Mouse (Mus musculus) bone marrow, adult 2 months (tissue): ENCODE measurements around the gene Klrb1f. TPM values are rescaled to one million over a fixed set of nuclear protein-coding genes. Genes with fewer than 3 reads are reported as not detected.

Source experiments
- H3K27ac ChIP-seq: fragments of 200-500 bp; 2 replicates; pipeline ENCODE4 v1.5.1; 2012; ENCODE audit warnings: low read depth, mild to moderate bottlenecking, control low read depth, inconsistent platforms, low read length; ENCODE audit not compliant: control insufficient read depth, poor library complexity, insufficient read depth
- H3K4me1 ChIP-seq: fragments of 200-500 bp; 2 replicates; pipeline ENCODE4 v1.6.1; 2011; ENCODE audit warnings: low read length; ENCODE audit not compliant: control insufficient read depth, insufficient read depth
- H3K4me3 ChIP-seq: fragments of 200-500 bp; replicated peaks from 2 replicates; pipeline ENCODE3; 2011; ENCODE audit warnings: mild to moderate bottlenecking, low read depth, low read length, control low read depth; ENCODE audit not compliant: control insufficient read depth
- CTCF ChIP-seq: fragments of 200-500 bp; IDR thresholded peaks from 2 replicates; pipeline ENCODE4 v1.5.1; 2011; ENCODE audit warnings: low read length, control low read depth; ENCODE audit not compliant: control insufficient read depth, insufficient read depth
- POLR2A ChIP-seq: fragments of 200-500 bp; IDR thresholded peaks from 2 replicates; pipeline ENCODE4 v1.6.1; 2011; ENCODE audit warnings: low read depth, mild to moderate bottlenecking, control low read depth, low read length, borderline replicate concordance; ENCODE audit not compliant: control insufficient read depth
- WGBS: fragments of 180-500 bp; shearing (Covaris S2); methylation state at CpG from one replicate; pipeline ENCODE4 v1.1.7; 2018; 5-methylcytosine and 5-hydroxymethylcytosine counted together
- polyA plus RNA-seq: library from polyadenylated mRNA; stranded (reverse); fragments of >200 nt; gene quantifications from 2 replicates; pipeline ENCODE4 v1.2.4, GENCODE M21; 2011; ENCODE audit warnings: low replicate concordance; ENCODE audit not compliant: missing spikeins, insufficient read depth, insufficient read length

The Klrb1f gene
- polyA plus RNA-seq, 1 experiment: 3.8 TPM

GRCm38 (mm10) chr6:129012966-129013365, 32.7 kb upstream of the Klrb1f start:
- TF ChIP-seq CTCF (no peak), POLR2A (no peak)
- WGBS: 48% methylated on average over 1 of the region's 1 CpGs
- Histone ChIP-seq H3K4me3 (no peak overlapping the region), H3K27ac (peak overlapping the region; percentile 38; the same call in 1 of the 2 replicates), H3K4me1 (peaks cover 3% of the 10 kb centered on the region)

- 64% methylated on average over 5 of the region's 5 CpGs for WGBS
- H3K27ac ChIP-seq: peak overlapping the region; percentile 27; the same call in 1 of the 2 replicates
Observed at GRCm38 (mm10) chr6:129013762-129014276, 31.9 kb upstream of the Klrb1f start.

GRCm38 (mm10) chr6:129014399-129014798, 31.3 kb upstream of the Klrb1f start:
- TF ChIP-seq POLR2A (no peak), CTCF (no peak)
- peaks cover 3% of the 10 kb centered on the region for H3K4me1 ChIP-seq
- 10% methylated on average over 1 of the region's 1 CpGs for WGBS
- no peak overlapping the region for H3K4me3 ChIP-seq
- no peak overlapping the region; the same call in 1 of the 2 replicates for H3K27ac ChIP-seq

More at GRCm38 (mm10) chr6:129013762-129014276, 31.9 kb upstream of the Klrb1f start:
- H3K4me1 ChIP-seq: peaks cover 3% of the 10 kb centered on the region
- no peak overlapping the region for H3K4me3 ChIP-seq
- TF ChIP-seq CTCF: no peak
- TF ChIP-seq POLR2A: no peak

- WGBS: 89% methylated on average over 8 of the region's 8 CpGs
- no peak overlapping the region for H3K4me3 ChIP-seq
- TF ChIP-seq CTCF (no peak), POLR2A (no peak)
- no peak overlapping the region for H3K27ac ChIP-seq
- no peaks in the 10 kb centered on the region; the same call in 1 of the 2 replicates for H3K4me1 ChIP-seq
Observed at GRCm38 (mm10) chr6:129027451-129028248, 18.1 kb upstream of the Klrb1f start.

GRCm38 (mm10) chr6:129030175-129030824, 15.4 kb upstream of the Klrb1f start:
- TF ChIP-seq POLR2A (no peak), CTCF (no peak)
- Histone ChIP-seq H3K27ac (no peak overlapping the region), H3K4me1 (peaks cover 1% of the 10 kb centered on the region; the same call in 1 of the 2 replicates), H3K4me3 (no peak overlapping the region)
- 34% methylated on average over 6 of the region's 6 CpGs for WGBS

GRCm38 (mm10) chr6:129030964-129031363, 14.7 kb upstream of the Klrb1f start:
- TF ChIP-seq CTCF (no peak), POLR2A (no peak)
- Histone ChIP-seq H3K27ac (no peak overlapping the region), H3K4me1 (peaks cover 1% of the 10 kb centered on the region; the same call in 1 of the 2 replicates), H3K4me3 (no peak overlapping the region)
- WGBS: 84% methylated on average over 2 of the region's 2 CpGs

- TF ChIP-seq CTCF: no peak
- TF ChIP-seq POLR2A: no peak
- no peak overlapping the region for H3K27ac ChIP-seq
- WGBS: 40% methylated on average over 2 of the region's 2 CpGs
Observed at GRCm38 (mm10) chr6:129033397-129033796, 12.3 kb upstream of the Klrb1f start.

GRCm38 (mm10) chr6:129035017-129035416, 10.7 kb upstream of the Klrb1f start:
- peaks cover 8% of the 10 kb centered on the region; the same call in 1 of the 2 replicates for H3K4me1 ChIP-seq
- H3K27ac ChIP-seq: no peak overlapping the region
- 38% methylated on average over 2 of the region's 2 CpGs for WGBS
- no peak overlapping the region for H3K4me3 ChIP-seq
- TF ChIP-seq CTCF (no peak), POLR2A (no peak)

More at GRCm38 (mm10) chr6:129033397-129033796, 12.3 kb upstream of the Klrb1f start:
- Histone ChIP-seq H3K4me1 (peaks cover 8% of the 10 kb centered on the region; the same call in 1 of the 2 replicates), H3K4me3 (no peak overlapping the region)
